Mouse (Mus musculus) erythroblast, embryonic 14.5 days (primary cell): ENCODE measurements at regions not wholly inside any gene's neighbourhood (a gene's known extent, or its start where the extent isn't known, plus 50 kb on each side); places are given as distances from the start of the nearest gene placed in this dataset.

Experiments used
- GATA1 ChIP-seq: IDR thresholded peaks from 2 replicates; pipeline ENCODE4 v1.6.1; 2012; ENCODE audit warnings: low read length, inconsistent platforms, mixed read lengths
- TAL1 ChIP-seq: IDR thresholded peaks from 3 replicates; pipeline ENCODE4 v1.6.1; 2012; ENCODE audit warnings: low read length, inconsistent platforms, mixed read lengths

GRCm38 (mm10) chr6:100366231-100366630 is 78.9 kb upstream of the Rybp start:
- no peak for TF ChIP-seq GATA1
- TF ChIP-seq TAL1 = no peak
